Mouse (Mus musculus) forebrain, embryonic 15.5 days (tissue): ENCODE results near the gene Mettl22. TPM values are rescaled to one million over a fixed set of nuclear protein-coding genes. Genes with fewer than 3 reads are reported as not detected.
A peak's percentile ranks its signal among the peaks of the same experiment; 100 is the strongest.

ENCODE experiments used
- ATAC-seq: fragments of 200-750 bp; cut with Nextera tagmentation; replicated peaks from 2 replicates; pipeline ENCODE4 v1.8.0; 2017; ENCODE audit warnings: mild to moderate bottlenecking, moderate TSS enrichment, moderate library complexity
- H3K27ac ChIP-seq: fragments of 300-500 bp; sonication (generic); replicated peaks from 2 replicates; pipeline ENCODE4 v1.5.1; 2015; ENCODE audit warnings: mild to moderate bottlenecking, inconsistent platforms
- H3K27me3 ChIP-seq: fragments of 300-500 bp; sonication (generic); 2 replicates; pipeline ENCODE4 v1.6.1; 2015; ENCODE audit warnings: inconsistent platforms
- H3K36me3 ChIP-seq: fragments of 300-500 bp; sonication (generic); 2 replicates; pipeline ENCODE4 v1.6.1; 2015; ENCODE audit warnings: mild to moderate bottlenecking, inconsistent platforms
- H3K4me1 ChIP-seq: fragments of 300-500 bp; sonication (generic); 2 replicates; pipeline ENCODE4 v1.6.1; 2015; ENCODE audit warnings: inconsistent platforms
- H3K4me2 ChIP-seq: fragments of 300-500 bp; sonication (generic); replicated peaks from 2 replicates; pipeline ENCODE4 v1.6.1; 2015; ENCODE audit warnings: mild to moderate bottlenecking, inconsistent platforms
- H3K4me3 ChIP-seq: fragments of 300-500 bp; sonication (generic); 2 replicates; pipeline ENCODE4 v1.5.1; 2015; ENCODE audit warnings: mild to moderate bottlenecking, inconsistent platforms
- H3K9ac ChIP-seq: fragments of 300-500 bp; sonication (generic); replicated peaks from 2 replicates; pipeline ENCODE4 v1.6.1; 2015; ENCODE audit warnings: mild to moderate bottlenecking, inconsistent platforms
- H3K9me3 ChIP-seq: fragments of 300-500 bp; sonication (generic); 2 replicates; pipeline ENCODE4 v1.6.1; 2016; ENCODE audit warnings: inconsistent platforms
- WGBS: fragments of 180-500 bp; shearing (Covaris S2); methylation state at CpG from one replicate; pipeline ENCODE4 v1.1.7; 2015; ENCODE audit warnings: mixed read lengths; 5-methylcytosine and 5-hydroxymethylcytosine counted together
- polyA plus RNA-seq: library from polyadenylated mRNA; unstranded; fragments of >200 nt; fragmentation: Nextera tagmentation; extraction: Ambion mirVana; gene quantifications from 2 replicates; pipeline ENCODE4 v1.2.1, GENCODE M21; 2015

Mettl22 gene
- polyA plus RNA-seq, 1 experiment from 2014 or later, result 36.1 TPM

GRCm38 (mm10) chr16:8534466-8535200, 64.0 kb downstream of the Mettl22 start:
- Histone ChIP-seq H3K4me3 (no peak overlapping the region), H3K36me3 (no peaks in the 10 kb centered on the region), H3K4me2 (no peak overlapping the region), H3K27ac (no peak overlapping the region), H3K27me3 (peaks cover 12% of the 10 kb centered on the region; the same call in 1 of the 2 replicates), H3K9ac (no peak overlapping the region), H3K4me1 (peaks cover 17% of the 10 kb centered on the region), H3K9me3 (no peaks in the 10 kb centered on the region)
- WGBS, result 89% methylated on average over 11 of the region's 11 CpGs
- ATAC-seq, result no peak

DNA sequence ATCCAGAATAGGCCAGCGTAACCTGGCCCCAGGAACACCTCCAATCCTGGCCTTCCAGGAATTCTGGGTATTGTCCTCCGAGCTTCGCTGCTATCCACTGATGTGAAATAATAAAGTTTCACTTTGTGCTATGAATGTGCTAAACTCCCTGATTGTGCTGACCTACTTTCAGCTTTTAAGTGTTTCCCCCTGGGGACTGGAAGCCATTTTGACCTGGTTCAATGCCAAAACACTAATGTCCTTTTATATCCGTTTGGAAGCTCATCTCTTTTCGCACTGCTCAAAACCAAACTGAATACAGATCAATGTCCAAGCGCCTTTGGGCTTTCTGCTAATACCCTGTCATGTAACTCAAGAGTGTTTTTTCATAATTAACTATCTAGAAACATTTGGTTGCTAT, 64.8 kb downstream of the Mettl22 start:
- Histone ChIP-seq H3K4me1 (peaks cover 25% of the 10 kb centered on the region), H3K27me3 (peaks cover 8% of the 10 kb centered on the region; the same call in 1 of the 2 replicates), H3K4me2 (no peak overlapping the region), H3K27ac (no peak overlapping the region), H3K4me3 (no peak overlapping the region), H3K36me3 (no peaks in the 10 kb centered on the region), H3K9me3 (no peaks in the 10 kb centered on the region), H3K9ac (no peak overlapping the region)
- no peak for ATAC-seq
- WGBS, result 76% methylated on average over 6 of the region's 6 CpGs

GRCm38 (mm10) chr16:8539150-8539865, 68.7 kb downstream of the Mettl22 start:
- Histone ChIP-seq H3K36me3 (no peaks in the 10 kb centered on the region), H3K4me3 (no peak overlapping the region), H3K27ac (peak overlapping the region; percentile 90), H3K4me2 (peak overlapping the region; percentile 28), H3K27me3 (no peaks in the 10 kb centered on the region), H3K9ac (no peak overlapping the region), H3K9me3 (no peaks in the 10 kb centered on the region), H3K4me1 (peaks cover 40% of the 10 kb centered on the region)
- 17% methylated on average over 9 of the region's 9 CpGs for WGBS
- peak; percentile 93 for ATAC-seq

Other genes with a start within 250 kb of the Mettl22 start
- not detected in 2 replicates for gene Tmem114, start 45.7 kb upstream of the Mettl22 start, polyA plus RNA-seq
- gene Abat, start 42.6 kb downstream of the Mettl22 start, polyA plus RNA-seq, result 48.4 and 51.0 TPM in 2 replicates
- 49.6 and 49.9 TPM in 2 replicates for gene Pmm2, start 166.9 kb downstream of the Mettl22 start, polyA plus RNA-seq
- 24.8 and 25.9 TPM in 2 replicates for gene Tmem186, start 166.9 kb downstream of the Mettl22 start, polyA plus RNA-seq
- gene Carhsp1, start 201.4 kb downstream of the Mettl22 start, polyA plus RNA-seq, result 183 and 199 TPM in 2 replicates
- gene Gm5767, start 210.0 kb downstream of the Mettl22 start, polyA plus RNA-seq, result not detected in 2 replicates